Mouse (Mus musculus) frontal cortex, postnatal 25 days (tissue): ENCODE measurements around the gene Dars.

Source experiments
- DNase-seq, 2 experiments: peaks; one replicate each; pipeline ENCODE4 v3.0.0; 2022; ENCODE audit warnings: low spot score in 2 of 2

Gene Dars

DNA sequence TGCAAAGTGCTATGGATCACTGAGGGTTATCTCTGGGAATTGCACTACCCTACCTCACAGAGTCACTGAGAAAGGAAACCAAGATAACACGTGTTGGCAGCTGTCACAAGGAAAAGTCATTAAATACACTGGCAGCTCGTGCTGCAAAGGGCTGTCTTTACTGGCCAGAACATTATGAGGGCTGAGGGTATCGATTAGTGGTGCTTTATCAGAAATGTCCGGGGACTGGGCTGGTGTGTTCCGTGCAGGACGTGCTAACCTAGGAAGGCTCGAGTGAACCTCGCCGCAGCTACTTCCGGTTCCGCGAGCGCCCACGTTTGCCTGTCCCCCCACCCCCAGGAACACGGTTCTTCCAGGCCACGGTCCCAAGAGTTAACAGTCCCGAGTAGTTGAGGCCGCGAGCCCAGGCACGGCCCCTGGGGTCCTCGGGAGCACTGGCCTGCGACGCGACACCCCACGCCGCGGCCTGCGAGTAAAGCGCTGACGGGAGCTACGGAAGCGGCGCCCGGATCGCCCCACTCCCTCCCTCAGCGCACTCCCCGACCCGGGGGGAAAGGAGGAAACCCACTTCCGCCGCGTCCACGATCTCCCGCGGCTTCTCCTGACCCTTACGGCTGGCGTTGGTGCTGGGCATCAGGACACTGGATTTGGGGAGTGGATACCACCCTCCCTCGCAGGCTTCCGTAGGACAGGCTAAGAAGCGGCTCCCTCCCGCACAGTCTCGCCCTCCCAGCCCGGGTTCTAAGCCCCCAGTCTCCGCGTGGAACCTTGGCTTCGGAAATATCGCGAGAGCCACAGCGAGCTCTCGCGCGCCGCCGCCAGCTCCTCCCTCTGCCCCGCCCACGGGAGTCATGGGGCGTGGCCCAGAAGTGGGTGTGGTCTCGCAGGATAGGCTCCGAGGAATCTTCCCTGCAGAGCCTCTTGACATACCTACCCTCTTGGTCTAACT is at the start of gene Dars:
Gene Dars (minus strand): TSS at position 785 of the 949 bp plus-strand sequence.
- DNase-seq = peak; percentile 76 to 86

DNA sequence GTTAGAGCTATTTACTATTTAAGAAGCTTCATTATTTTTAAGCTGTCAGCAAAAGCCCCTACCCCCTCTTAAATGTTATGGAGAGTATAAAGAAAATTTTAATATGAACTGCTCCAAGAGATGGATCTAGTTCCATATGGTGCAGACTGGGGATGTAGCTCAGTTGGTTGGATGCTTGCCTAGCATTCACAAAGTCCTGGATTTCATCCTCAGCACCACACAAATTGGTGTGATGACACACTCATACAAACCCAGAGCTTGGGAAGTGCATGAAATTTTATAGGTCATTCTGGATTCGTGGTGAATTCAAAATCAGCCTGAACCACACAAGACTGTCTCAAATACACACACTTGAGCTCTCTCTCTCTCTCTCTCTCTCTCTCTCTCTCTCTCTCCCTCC is 49.7 kb upstream of the Dars start:
- DNase-seq = no peak

DNA sequence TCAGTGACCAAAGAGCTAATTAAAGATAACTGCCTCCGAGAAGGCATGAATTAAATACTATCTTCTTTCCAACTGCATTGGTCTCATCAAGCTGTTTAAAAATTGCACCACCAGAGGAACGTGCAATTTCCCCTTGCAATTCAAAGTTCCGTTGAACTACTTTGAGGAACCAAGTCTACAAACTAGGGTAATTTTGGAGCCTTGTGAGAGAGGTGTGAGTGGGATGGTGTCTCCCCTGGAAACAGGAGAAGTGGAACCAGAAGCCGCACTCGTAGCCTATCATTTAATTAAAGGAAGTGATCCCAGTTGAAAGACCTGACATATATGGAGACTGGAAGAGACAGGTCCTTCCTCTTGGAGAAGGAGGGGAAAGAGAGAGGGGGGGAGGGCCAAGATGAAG is 46.3 kb upstream of the Dars start:
- no peak for DNase-seq

DNA sequence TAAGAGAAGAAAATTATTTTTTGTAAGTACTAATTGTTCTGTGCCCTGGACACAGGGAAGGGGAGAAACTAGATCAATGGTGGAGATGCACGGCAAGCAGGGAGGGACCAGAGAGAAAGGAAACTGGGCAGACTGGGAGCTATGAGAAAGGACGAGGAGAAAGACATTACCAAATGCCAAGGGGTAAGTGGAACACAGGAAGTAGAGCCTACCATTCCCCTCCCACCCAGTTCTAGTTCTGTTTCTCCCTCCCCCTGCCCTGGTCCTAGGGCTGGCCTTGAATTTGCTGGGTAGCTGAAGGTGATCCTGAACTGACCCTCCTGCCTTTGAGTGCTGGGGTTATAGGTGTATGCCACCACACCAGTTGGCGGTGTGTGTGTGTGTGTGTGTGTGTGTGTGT is 45.2 kb upstream of the Dars start:
- no peak for DNase-seq

DNA sequence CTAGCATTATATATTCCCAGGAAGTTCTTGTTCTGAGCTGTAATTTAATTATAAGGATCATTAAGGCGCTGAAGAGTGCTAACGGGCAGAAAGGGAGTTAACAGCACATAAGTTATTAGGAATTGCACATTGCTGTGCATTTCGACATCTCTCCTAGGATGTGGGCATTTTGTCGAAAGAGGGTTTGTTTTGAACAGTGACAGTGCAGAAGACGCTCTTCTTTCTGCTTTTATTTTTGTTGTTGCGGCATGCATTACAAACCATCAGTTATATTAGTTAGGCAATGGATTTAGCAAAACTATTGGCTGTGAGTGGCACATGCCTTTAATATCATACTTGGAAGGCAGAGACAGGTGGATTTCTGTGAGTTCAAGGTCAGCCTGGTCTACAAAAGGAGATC is 43.6 kb upstream of the Dars start:
- DNase-seq = no peak

DNA sequence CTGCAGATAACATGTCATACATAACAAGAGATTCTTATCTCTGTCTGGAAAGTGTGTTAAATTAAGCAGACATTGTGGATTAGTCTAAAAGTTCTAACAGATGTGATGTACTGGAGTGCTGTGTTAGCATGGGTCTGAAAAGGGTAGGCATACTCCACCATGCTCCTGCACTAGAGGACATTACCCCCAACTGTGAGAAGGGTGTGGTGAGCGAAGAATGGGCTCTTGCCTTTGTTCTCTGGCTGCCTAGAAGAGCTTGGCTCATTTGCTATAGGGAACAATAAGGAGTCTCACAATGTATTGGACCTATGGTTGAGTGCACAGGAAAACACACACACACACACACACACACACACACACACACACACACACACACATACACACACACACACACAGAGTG is 42.3 kb upstream of the Dars start:
- DNase-seq = no peak

DNA sequence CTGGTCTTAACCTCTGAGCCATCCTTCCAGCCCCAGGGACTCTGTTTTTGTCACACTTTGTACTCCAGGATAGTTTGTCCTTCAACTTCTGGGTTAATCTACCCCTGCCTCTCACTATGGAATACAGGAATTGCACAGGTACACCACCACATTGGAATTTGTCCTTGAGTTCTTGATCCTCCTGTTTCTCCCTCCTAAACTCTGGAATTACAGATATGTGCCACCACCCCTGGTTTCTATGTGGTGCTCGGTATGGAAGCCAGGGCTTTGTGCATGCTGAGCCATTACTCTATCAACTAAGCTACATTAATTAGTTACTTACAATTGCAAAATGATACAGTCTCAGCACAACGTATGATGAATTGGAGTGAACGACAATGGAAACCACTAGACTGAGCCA is 41.8 kb upstream of the Dars start:
- no peak for DNase-seq

DNA sequence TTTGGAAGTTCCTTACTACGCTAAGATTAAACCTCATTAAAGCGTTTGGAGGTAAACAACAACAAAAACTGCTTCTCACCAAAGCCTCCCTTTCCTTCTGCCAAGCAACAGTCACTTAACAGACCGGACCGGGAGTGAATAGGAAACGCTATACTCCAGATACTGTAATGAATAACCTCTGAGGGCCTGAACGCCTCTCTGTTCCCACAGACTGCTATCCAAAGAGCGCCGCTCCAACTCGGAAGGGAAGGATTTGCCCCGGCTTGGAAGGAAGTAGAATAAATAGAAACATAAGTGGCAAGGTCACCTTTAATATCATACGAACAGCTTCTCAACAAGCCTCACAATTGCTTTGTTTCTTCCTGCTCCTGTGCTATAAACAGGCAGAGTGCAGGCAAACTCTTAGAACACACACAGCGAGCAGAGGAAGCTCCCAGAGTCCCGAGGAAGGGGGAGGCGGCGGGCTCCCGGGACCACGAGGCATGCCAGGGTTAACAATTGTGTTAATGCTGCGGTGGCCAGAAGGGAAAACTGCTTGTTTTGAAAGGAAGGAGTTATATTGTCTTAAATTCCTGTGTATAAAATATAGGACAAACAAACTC is 39.8 kb upstream of the Dars start:
- DNase-seq = no peak

DNA sequence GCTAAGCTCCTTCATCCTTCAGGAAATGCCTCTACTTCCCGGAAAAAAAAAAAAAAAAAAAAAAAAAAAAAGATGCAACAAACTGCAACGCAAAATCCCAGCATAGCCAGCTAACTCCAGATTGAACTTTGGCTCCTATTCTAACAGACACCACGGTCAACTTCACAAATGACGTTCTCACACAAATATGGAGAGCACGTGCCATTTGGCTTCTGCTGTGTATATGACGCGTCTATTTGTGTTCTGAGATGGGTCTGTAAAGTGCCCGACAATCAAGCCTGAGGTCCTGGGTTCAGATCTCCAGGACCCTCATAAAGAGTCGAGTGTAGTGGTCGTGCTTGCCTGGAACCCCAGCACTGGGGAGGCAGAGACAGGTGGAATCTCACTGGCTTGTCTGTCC is 39.1 kb upstream of the Dars start:
- no peak for DNase-seq

DNA sequence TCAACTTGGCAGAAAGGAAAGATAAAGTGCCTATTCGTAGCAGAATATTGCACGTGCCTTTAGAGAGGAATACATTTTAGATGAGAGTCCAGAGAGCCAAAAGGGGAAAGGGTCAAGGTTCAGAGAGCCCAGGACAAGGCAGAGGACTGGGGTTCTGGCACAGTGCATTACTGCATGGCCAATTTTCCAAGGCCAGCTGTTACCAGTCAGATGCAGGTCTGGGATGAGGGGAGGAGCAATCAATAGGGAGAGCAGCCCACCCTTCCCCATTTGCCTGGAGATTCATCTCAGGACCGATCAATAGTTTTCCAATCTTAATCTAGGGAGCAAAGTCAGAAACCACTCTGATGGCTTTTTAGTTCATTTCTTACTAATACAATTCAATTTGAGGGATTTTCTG is 35.0 kb upstream of the Dars start:
- no peak for DNase-seq

DNA sequence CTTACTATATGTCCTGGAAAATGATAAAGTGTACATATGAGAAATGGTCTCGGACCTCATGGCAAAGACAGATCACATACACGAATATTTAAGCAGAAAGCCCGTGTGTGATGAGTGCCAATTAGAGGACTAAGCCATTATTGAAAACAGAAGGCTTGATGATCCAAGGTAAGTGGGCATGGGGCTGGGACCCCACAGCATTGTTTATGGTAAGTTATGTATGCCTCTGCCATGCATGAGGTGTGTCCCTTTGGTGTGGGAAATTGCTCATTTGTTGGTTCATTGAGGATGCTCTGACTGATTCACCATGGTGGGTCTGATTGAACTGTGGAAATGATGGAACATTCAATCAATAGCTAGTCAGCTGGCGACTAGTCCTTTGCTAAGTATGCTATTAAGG is 34.0 kb upstream of the Dars start:
- DNase-seq = no peak

DNA sequence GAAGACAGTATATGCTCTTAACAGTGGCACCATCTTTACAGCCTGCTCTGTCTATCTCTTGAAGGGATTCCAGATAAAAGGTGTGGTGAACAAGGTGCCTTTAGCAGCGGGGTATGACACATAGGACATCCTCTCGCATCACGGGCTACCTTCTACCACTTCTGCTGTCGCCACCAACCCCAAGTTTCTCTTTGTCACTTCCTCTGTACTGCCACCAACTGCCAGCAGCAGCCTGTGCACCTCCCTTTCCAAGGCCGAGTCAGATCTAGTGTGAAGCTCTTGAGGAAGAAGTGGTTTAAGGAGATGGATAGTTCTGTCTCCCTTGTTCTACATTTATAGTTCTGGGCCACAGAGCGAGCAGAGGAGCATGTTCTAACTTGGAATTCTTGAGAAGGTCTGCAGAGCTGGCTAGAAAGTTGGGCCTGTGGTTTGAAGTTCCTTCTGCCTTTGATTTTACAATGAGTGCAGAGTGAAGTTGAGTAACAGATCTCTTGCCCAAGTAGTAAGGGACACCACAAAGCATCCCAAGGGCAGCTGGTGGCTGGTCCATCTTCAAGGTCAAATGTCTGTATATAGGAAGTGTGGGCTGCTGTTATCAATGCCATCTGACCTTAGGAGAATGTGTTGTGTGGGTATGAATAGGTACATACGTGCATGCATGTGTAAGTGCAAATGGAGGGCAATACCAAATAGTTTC is 30.2 kb upstream of the Dars start:
- no peak for DNase-seq

DNA sequence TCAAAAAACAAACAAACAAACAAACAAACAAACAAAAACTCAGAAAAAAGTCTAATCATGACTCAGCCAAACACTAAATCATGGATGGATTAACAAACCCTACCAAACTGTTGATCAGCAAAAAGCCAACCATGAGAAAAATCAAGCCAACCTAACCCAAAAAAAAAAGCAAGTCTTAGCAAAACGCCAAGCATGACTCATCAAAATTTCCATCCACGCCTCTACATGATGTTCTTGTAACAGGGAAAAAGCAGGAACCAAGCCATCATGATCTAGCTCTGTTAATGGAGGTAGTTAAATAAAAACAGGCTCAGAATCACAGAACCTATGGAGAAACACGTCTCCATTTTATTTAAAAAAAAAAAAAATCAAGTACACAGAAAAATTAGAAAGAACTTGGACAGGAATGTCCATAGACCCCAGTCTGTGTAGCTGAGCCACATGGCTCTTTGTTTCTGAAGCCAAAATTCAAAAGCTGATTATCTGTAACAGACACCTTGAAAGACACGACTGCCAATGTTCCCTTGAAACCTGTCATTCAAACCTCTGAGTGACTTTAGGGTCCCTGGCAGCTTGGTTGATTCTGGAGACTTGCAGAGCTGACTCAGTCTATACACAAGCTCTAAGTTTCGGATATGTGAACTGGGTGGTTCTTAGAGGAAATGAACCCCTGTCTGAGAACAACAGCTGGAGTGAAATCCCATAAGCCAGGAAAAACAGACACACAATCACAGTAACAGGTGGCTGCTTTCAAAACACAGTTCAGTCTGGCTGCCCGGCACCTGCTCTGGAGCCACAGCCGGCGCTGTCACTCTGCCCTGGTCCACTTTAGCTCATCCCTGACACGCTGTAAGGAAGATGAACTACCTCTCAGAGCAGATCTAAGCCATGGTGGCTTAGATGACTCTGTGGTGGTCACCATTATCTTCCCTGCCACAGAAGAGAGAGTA is 27.0 kb upstream of the Dars start:
- DNase-seq = no peak

DNA sequence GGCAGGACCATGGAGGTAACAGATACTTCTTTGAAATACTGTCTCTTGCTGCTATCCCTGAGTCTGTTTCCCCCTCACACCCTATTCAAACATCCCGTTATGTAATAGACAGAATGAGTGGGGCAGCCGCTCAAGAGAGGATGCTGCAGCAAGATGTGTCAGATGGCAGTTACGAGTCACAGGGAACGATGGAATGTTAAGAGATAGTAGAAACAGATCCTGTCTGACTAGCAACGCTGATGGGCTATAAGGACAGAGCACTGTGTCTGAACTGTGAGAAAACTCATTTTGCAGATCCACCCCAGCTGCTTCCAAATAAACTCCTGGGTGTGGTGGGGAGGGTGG is 23.9 kb upstream of the Dars start:
- DNase-seq = no peak

DNA sequence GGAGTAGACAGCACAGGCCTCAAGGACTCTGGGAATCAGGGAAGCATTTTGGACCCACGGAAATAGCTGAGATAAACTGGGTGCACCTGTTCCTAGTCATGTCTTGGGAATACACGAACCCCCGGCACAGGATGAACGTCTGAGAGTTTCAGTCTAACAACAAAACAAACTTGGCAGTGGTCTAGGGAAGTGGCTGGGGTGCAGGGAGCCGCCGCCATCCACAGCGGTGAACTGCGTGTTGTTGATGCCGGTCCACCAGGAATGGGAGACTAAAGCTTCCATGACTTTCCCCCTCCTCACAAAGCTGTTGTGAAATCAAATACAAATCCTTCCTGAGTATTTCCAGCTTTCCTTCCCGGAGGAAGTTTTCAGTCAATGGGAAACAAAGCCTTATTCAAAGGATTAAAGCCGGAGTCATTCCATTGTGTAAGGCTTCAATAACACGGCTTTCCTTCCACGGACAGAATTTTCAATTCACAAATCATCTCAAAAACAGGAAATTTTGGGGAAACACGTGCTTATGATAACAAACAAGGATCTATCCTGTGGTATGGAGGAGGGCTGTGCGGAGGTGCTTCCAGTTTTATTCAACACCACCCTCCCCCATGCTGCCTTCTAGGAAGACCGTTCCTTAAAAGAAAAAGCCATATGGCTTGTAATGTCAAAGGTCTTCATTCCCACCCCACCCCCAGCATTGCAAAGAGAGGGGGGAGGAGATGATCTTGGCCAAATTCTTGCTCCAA is 23.4 kb upstream of the Dars start:
- no peak for DNase-seq

DNA sequence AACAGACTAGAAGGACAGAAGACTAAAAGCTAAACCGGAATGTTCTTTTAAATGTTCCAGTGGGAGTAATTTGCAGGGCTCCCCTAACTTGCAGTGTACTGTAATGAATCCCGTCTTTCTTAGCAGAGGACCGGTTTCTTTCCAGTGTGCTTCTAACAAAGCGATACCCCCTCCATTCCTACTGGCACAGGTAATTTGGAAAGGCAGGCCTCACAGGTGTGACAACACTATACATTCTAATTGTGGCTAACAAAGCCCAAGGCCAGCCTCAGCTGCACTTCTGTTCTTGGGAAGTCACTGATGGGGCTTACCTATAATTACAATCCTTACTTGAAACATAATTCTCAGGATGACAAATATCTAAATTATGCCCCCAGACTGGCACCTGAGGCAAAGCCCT is 22.4 kb upstream of the Dars start:
- no peak for DNase-seq

DNA sequence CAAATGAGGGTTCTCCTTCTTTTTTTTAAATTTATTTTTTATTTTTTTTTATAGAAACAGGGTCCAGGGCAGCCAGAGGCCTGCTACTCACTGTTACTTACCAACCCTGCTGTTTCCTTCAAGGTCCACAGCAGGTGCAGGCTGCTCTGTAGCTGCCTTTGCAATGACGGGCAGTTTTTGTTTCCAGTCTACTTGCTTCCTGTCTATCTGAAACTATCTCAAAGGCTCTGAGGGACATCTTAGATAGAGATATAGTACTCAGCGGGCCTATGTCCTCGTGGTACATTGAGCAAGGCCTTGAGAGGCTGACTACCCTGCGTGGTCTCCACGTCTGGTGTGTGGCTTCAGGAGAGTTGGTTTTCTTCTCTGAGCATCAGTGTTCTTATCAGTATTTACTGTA is 21.4 kb upstream of the Dars start:
- no peak for DNase-seq

DNA sequence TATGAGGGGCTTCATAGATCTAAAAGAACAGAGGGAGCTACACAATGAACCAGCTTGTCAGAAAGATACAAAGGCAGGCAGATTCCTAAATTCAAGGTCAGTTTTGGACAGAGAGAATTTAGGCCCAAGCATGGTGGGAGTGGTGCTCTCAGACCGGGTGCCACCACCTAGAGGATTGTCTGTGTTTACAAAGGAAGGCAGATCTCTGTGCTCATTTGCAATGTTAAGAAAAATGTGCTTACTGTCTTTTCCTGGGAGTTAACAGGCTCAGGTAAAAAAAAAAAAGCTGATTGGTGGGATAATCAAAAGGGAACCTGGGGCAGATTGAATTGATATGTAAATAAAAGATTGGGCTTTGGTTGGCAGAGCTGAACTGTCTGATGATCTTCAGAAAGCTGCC is 20.1 kb upstream of the Dars start:
- DNase-seq = no peak

DNA sequence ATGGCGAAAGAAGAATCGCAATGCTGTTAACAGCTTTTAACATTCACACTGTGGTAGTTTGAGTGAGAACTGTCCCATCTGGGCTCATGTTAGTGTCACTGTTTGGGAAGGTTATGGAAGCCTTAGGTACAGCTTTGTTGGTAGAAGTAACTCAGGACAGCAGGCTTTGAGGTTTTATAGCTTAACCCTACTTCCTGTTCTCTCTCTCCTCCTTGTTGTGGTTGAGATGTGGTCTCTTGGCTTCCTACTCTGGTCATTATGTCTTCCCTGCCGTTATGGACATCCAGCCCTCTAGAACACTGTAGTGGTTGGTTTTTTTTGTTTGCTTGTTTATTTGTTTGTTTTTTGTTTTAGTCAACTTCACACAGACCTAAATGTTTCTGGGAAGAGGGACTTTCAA is 18.8 kb upstream of the Dars start:
- no peak for DNase-seq

DNA sequence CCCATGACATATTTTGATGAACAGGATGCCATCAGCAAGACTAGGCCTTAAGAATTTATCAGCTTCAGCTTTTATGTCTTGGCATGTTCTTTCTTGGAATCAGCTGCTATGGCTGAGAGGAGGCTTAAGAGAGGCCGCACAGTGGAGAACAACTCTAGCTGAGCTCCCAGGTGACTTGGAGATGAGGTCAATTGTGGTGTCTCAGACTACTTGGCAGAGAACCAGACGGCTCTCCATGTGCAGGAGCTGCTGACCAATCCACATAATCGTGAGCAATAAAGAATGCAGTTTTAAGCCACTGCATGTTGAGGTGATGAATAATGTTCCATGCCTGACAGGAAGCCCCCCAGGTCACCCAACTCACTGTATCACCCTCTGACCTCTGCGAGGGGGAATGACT is 18.4 kb upstream of the Dars start:
- no peak for DNase-seq

DNA sequence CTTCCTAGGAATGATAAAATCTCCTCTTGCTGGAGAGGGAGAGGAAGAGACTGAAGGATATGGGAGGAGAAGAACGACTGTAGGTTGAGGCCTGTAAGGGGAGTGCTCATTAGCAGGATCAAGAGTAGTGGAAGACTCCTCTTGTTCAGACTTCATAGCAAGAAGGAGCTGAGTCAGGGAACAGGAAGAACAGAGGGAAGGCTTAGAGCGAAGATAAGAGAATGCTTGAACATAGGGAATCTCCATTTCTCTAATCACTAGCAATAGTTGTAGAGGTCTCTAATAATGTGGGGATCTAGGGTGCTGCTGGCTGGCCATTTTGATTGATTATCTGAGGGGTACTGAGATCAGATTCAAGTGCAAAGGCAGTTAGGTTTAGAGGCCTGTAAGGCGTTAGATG is 7.8 kb upstream of the Dars start:
- DNase-seq = no peak
